Mouse (Mus musculus) embryonic fibroblast, embryonic 13.5 days (primary cell): ENCODE measurements around the gene Speg.
A peak's percentile ranks its signal among the peaks of the same experiment; 100 is the strongest.

Source experiments
- CTCF ChIP-seq: IDR thresholded peaks from 2 replicates; pipeline ENCODE4 v1.5.1; 2011; ENCODE audit warnings: mild to moderate bottlenecking, control low read depth, low read length, moderate library complexity, borderline replicate concordance; ENCODE audit not compliant: insufficient read depth
- POLR2A ChIP-seq: IDR thresholded peaks from 2 replicates; pipeline ENCODE4 v1.6.1; 2011; ENCODE audit warnings: low read depth, mild to moderate bottlenecking, control low read depth, low read length, moderate library complexity

- no peak for TF ChIP-seq CTCF
- TF ChIP-seq POLR2A, result peak; percentile 16; the same call in 1 of the 2 replicates
Measured at GRCm38 (mm10) chr1:75458025-75458788, 83.1 kb downstream of the Speg start.
